Mouse (Mus musculus): ENCODE measurements around the gene Ank2.

DNA sequence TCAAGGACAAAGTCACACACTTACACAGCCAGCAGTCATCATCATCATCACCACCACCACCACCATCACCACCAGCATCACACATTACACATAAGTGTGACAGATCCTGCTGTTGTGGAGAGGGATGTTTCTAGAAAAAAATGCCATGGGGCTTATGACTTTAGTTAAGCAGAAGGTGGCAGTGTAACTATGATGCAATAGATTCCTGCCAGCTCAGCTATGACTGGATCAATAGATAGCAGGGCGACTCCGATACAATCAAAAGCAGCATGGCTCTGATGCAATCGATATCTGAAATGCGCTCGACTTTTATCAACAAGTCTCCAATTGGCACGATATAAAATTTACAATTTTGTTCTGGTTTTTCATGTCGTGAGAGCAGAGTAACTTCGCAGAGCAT lies 172.8 kb downstream of the Ank2 start:
- TF ChIP-seq CTCF (IDR thresholded peaks at IDR 0.05; ENCODE audit: control insufficient read depth, insufficient read depth, insufficient replicate concordance, low read depth, low read length) (no peak), POLR2A (IDR thresholded peaks at IDR 0.05; ENCODE audit: control insufficient read depth, low read depth, low read length) (no peak)
